Mouse (Mus musculus): ENCODE data around the gene BC030499.
"Not testable (repeated sequence)": the region's sequence is repeated elsewhere in the genome, so short reads cannot be mapped to it uniquely, and the experiment has no call there.

Gene BC030499

GRCm38 (mm10) chr11:78290654-78291053, at the start of gene BC030499:
Gene BC030499 (plus strand): TSS chr11:78290841.
- DNase-seq = no peak

GRCm38 (mm10) chr11:78245261-78245626, 45.4 kb upstream of the BC030499 start:
- DNase-seq = no peak

- DNase-seq = peak; percentile 91 to 94
These were observed 44.9 kb upstream of the BC030499 start, which contains the start of the genes Sdf2 and Supt6 for GRCm38 (mm10) chr11:78245627-78246317. Gene Sdf2 (plus strand): TSS chr11:78245746. Gene Supt6 (minus strand): TSS chr11:78245987.

- DNase-seq = no peak
These were observed 44.2 kb upstream of the BC030499 start for GRCm38 (mm10) chr11:78246318-78247011.

- no peak for DNase-seq
These were observed 43.7 kb upstream of the BC030499 start for GRCm38 (mm10) chr11:78247012-78247348.

GRCm38 (mm10) chr11:78247727-78248140, 42.9 kb upstream of the BC030499 start:
- no peak for DNase-seq

- DNase-seq = no peak
These were observed 34.0 kb upstream of the BC030499 start for GRCm38 (mm10) chr11:78256618-78257017.

- DNase-seq = no peak
These were observed 30.0 kb upstream of the BC030499 start for GRCm38 (mm10) chr11:78260489-78261258.

- peak; percentile 96 to 97 for DNase-seq
These were observed 29.0 kb upstream of the BC030499 start, which contains the start of gene 2610507B11Rik for GRCm38 (mm10) chr11:78261380-78262352. Gene 2610507B11Rik (plus strand): TSS chr11:78261752.

GRCm38 (mm10) chr11:78262550-78262949, 28.1 kb upstream of the BC030499 start:
- DNase-seq = peak; percentile 72 to 74

- DNase-seq = no peak
These were observed 25.1 kb upstream of the BC030499 start for GRCm38 (mm10) chr11:78265571-78265970.

- no peak for DNase-seq
These were observed 18.7 kb upstream of the BC030499 start for GRCm38 (mm10) chr11:78271986-78272385.

GRCm38 (mm10) chr11:78275596-78275995, 15.0 kb upstream of the BC030499 start:
- DNase-seq = no peak

- not testable (repeated sequence) for DNase-seq
These were observed 14.5 kb upstream of the BC030499 start for GRCm38 (mm10) chr11:78276169-78276568.

GRCm38 (mm10) chr11:78278853-78279252, 11.8 kb upstream of the BC030499 start:
- no peak for DNase-seq

GRCm38 (mm10) chr11:78279586-78279985, 11.1 kb upstream of the BC030499 start:
- no peak for DNase-seq

GRCm38 (mm10) chr11:78289146-78289763, 1.4 kb upstream of the BC030499 start:
- DNase-seq = no peak

- no peak for DNase-seq
These were observed 3.9 kb downstream of the BC030499 start for GRCm38 (mm10) chr11:78294585-78294984.

GRCm38 (mm10) chr11:78300917-78301316, 10.3 kb downstream of the BC030499 start:
- DNase-seq = no peak

- peak; percentile 93 to 94 for DNase-seq
These were observed 10.9 kb downstream of the BC030499 start, which contains the start of gene Spag5 for GRCm38 (mm10) chr11:78301357-78302084. Gene Spag5 (plus strand): TSS chr11:78301529.

- DNase-seq = no peak
These were observed 14.6 kb downstream of the BC030499 start for GRCm38 (mm10) chr11:78305272-78305671.
